Mouse (Mus musculus) heart, postnatal 25 days (tissue): ENCODE data around the gene Ppip5k1. TPM values are rescaled to one million over a fixed set of nuclear protein-coding genes. Genes with fewer than 3 reads are reported as not detected.
A peak's percentile ranks its signal among the peaks of the same experiment; 100 is the strongest.
"Not testable (repeated sequence)": the region's sequence is repeated elsewhere in the genome, so short reads cannot be mapped to it uniquely, and the experiment has no call there.

Experiments used
- DNase-seq: peaks from one replicate; pipeline ENCODE4 v3.0.0; 2022; ENCODE audit warnings: low spot score
- intact Hi-C: fragments of 180-260 bp; cut with DNase I; formaldehyde crosslinking; loops from one replicate; pipeline ENCODE4 v1.15.1; 2025
- total RNA-seq, 2 experiments: library from RNA; stranded (reverse); gene quantifications; 2 replicates each; pipeline ENCODE4 v1.2.3; 2021

Gene Ppip5k1
- 10 to 100 TPM; 48.0 to 50.5 TPM for total RNA-seq

DNA sequence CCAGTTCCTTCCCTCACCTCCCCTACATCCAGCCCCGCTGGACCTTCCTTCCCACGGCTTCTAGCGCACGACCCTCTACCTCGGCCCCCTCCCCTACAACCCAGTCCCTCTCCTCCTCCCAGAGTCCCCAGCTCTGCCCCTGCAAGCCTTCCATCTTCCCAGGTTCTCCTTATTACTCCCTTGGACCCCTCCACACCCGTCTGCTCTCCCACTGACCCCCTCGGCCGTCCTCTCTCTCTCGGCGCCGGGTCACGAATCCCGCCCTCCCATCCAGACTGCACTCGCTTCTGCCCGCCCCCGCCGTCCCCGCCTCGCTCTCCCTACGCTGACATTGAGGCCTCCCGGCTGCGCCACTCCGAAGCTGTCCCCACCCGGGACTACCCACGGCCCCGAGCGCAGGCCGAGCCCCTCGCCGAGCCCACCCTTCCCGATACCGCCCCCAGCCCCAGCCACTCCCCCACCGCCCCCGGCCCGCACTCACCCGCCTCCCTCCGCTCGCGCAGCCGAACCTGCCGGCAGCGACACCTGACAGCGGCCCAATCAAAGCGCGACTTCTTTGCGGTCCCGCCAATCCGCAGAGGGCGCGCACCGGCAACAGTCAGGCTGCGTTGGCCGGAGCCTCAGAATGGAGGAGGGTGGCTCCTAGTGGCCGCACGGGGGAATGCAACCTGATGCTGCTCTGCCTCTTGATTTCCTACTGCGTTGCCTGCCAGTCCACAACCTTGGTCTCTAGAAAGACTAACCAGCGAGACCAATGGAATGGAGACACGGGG is at the start of gene Ppip5k1:
Gene Ppip5k1 (minus strand): TSS at position 577 of the 773 bp plus-strand sequence.
- intact Hi-C loops = loop anchor here (2.0 to 5.0 kb wide), 2 partner anchors 84 to 183 kb away; partner anchors contain the start of genes Trp53bp1, Tubgcp4 and Zscan29
- peak; percentile 94 for DNase-seq

DNA sequence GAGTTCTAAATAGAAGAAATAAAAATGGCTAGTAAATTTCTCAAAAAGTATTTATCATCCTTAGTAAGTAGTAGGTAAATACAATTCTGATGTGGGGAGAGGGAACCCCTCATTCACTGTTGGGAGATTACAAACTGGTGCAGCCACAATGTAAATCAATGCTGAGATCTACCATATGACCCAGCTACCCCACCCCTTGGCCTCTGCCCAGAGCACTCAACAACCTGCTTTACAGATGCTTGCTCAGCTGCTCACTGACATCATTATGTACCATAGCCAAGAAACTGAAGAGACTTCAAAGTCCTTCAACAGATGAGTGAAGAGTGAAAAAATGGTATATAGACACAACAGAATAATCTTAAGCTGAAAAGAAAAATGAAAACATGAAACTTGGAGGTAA is 48.1 kb upstream of the Ppip5k1 start:
- intact Hi-C loops = no loop called here

DNA sequence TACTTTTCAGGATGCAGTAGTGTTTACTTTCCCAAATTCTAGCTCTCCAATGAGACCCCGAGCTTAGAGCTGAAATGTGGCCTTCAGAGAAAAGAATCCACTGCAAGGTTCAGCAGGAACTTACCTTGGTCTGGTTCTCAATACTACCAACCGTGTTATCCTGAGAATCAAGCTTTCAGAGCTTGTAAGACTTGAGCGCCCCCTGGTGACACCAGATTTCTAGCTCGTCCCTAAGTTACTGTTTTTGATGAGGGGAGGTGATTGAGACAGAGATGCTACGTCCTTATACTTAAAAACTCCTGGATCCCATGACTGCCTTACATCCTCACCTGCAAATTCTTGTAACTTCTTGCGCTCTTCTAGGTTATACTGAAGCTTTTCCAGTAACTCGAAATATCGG is 41.4 kb upstream of the Ppip5k1 start:
- intact Hi-C loops = loop anchor here (10.0 kb wide), 1 partner anchor 352 kb away; no protein-coding TSS in a partner anchor
- no peak for DNase-seq

More for the DNA sequence above, 48.1 kb upstream of the Ppip5k1 start:
- no peak for DNase-seq

DNA sequence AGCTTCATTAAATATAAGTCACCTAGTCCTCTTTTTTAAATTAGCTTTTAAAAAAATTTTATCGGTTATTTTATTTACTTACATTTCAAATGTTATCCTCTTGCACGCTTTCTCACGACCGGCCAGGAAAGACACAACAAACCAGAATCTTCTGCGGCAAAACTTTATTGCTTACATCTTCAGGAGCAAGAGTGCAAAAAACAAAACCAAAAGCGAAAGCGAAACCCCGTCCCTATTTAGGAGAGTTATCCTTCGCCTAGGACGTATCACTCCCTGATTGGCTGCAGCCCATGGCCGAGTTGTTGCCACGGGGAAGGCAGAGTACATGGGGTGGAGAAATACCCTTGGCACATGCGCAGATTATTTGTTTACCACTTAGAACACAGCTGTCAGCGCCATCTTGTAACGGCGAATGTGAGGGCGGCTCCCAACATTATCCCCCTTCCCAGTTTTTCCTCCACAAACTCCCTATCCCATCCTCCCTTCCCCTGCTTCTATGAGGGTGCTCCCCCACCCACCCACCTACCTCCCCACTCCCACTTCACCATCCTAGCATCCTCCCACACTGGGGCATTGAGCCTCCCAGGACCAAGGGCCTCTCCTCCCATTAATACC is 31.9 kb upstream of the Ppip5k1 start, which contains the start of gene Strc:
Gene Strc (minus strand): TSS at position 208 of the 615 bp plus-strand sequence.
- intact Hi-C loops, DNase-seq: not testable (repeated sequence)

DNA sequence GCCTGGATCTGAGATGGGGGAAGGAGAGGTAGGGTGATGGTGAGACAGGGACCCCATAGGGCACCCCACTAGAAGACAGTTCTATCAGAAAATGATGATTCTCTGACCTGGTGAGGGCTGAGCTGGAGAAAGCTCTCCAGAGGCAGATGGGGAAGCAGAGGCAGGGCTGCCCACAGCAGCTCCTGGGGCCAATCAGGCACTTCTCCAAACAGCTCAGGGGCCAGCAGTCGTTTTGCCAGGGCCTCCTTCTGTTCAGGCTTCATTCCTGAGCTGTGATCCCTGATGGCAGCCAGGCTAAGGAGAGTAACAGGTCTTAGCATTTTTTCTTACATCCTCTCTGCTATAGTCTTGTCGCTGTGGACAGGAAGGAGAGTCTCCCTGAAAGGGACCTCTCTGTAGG is 19.6 kb upstream of the Ppip5k1 start:
- no peak for DNase-seq
- intact Hi-C loops = no loop called here

DNA sequence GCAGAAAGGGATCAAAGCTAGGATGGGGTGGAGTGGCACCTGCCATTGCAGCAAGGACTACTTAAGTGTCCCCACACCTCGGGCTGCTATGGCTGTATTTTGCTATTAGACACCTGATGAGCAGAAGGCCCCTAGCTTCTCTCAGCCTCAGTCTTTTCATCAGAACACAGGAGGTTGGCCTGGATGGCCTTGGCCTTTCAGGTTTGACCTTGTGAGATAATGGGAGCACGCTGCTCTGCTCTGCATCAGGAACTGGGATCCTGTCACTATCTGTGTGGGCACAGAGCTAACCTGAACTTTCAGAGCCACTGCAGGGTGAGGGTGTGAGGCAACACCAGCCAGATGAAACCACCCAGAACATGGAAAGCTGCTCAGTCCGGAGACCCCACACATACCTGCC is 17.1 kb upstream of the Ppip5k1 start:
- no peak for DNase-seq
- intact Hi-C loops = no loop called here

DNA sequence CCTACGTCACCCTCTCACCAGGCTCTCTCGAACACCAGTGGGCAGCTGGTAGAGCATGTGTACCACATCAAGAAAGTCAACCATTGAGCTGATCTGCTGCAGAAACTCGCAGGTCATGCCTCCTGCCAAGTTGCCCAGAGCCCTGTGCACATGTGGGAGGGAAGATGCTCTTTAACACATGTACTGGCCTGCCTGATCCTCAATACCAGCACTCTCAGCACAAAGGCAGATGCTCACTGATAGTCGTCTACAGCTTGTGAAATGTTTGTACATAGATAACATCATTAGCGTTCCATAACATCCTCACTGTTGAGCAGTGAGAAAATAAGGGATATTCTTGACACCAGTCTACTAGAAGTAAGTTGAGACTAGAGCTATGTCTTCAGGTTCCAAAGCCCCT is 15.7 kb upstream of the Ppip5k1 start:
- intact Hi-C loops = no loop called here
- no peak for DNase-seq

DNA sequence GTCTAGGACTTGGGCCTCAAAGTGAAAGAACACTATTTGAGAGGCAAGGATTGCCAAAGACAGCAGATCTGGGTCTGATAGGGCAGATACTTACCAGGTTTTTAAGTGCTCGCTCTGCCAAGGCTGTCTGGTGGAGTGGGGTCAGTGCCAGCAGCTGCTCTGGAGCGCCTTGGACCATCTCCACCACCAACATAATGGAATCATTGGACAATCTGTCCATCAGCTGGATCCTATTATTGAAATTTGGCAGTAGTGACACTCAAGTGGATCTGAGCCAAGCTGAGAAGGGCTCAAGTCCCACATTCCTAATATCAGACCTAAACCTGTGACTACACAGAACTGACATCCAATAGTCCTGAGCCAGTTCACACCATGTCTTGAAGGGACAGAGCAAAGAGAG is 13.6 kb upstream of the Ppip5k1 start:
- intact Hi-C loops = no loop called here
- no peak for DNase-seq

DNA sequence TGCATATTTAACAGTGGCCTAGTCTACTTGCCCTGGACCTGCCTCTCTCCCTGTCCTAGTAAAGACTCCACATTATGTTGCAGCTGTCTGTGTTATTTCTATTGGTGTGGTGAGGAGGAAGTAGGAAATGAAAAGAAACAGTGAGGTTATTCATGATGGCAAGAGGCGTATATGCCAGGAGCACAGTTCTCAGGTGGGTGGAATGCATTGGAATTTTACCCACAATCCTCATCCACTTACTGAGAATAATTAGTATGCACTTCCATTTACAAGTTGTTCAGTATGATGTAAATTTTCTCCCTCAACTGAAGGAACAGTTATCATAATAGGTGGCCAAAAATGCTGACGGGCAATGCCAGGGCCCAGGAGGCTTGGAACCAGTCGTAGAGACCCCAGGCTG is 8.5 kb upstream of the Ppip5k1 start:
- intact Hi-C loops = no loop called here
- no peak for DNase-seq

DNA sequence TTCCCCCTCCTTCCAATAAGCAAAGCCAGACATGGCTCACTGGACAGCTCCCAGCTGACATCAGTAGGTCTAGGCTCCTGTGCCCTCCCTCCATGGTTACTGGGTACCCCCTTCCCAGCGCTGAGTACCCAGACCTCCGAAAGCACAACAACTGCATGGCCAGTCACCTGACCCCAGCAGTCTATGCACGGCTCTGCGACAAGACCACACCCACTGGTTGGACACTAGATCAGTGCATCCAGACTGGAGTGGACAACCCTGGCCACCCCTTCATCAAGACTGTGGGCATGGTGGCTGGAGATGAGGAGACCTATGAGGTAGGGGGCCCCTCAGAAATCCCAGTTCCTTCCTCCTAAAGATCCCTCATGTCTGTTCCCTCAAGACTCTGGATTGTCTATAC is 4.3 kb upstream of the Ppip5k1 start:
- intact Hi-C loops = loop anchor here (5.0 kb wide), 1 partner anchor 187 kb away; the partner anchor contains the start of genes Tubgcp4 and Zscan29
- no peak for DNase-seq

DNA sequence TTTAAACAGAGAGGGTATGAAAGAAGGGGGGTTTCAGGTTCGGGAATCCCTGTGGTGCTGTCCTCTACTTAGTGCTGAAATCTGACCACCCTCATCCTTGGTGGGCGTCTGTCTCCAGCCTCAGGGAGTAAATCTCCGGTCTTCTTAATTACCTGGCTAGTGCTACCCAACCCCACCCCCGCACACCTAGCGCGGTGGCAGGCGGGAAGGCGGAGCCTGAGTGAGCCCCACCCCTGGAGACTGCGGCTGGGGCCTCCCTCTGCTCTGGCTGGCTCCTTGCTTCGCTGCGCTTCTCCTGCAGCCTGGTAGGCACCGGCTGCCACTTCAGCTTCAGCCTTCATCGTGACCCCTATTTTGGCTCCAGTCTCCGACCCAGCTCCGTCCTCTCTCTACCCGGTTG is 3.2 kb upstream of the Ppip5k1 start:
- no peak for DNase-seq
- intact Hi-C loops = loop anchor here (5.0 kb wide), 1 partner anchor 186 kb away; the partner anchor contains the start of genes Tubgcp4 and Zscan29

DNA sequence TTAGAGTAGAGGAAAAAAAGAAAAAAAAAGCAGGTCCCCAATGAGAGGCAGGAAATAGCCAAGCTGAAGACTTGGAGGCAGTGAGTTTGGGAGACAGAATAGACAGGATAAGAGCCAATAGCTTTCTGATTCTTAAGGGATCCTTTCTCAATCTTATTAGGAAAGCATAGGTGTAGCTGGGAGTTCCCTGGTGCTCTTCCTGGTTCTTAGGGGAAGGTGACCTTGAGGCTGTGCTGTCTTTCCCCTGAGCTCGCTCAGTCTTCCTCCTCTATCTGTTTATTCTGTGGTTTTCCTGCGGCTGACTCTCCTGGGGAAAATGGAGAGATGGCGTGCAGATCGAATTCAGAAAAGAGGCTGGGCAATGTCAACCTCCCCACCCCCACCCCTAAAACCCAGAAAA is 2.8 kb upstream of the Ppip5k1 start:
- intact Hi-C loops = loop anchor here (5.0 kb wide), 1 partner anchor 186 kb away; the partner anchor contains the start of genes Tubgcp4 and Zscan29
- no peak for DNase-seq

DNA sequence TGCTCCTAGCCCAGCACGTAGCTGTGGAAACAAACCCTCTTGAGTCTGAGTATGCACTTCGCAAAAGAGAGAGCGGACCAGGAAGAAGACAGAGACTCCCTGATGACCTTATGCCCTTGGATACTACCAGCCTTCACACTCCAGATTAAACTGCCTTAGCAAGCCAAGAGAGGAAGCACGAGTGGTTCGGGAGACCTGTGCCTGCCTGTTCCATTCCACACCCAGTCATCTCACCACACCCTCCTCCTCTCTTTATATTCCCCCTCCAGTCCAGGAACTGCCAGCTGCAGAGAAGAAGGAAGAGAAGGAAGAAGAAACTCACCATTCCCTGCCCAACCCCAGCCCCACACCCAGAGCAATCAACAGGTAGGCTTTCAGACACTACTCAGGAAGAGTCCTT is 2.3 kb upstream of the Ppip5k1 start, which contains the start of gene Ckmt1:
Gene Ckmt1 (plus strand): TSS at position 221 of the 400 bp plus-strand sequence.
- intact Hi-C loops = loop anchor here (5.0 kb wide), 1 partner anchor 185 kb away; the partner anchor contains the start of genes Tubgcp4 and Zscan29

DNA sequence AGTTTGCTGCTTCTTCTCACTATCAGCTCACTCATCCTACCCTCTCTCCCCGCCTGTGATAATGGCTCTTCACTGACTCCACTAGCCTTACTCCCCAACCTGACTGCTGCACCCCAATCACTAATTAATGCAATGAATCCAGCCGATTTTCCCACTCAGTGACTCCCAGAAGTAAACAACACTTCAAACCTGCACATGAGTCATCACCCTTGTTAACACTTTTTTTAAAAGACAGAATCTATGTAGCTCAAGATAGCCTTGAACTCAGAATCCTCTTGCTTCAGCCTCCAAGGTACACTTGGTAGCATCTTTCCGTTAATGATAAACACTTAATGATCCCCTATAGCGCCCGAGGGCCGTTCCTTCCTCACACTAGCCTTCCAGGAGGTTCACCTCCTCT is 818 bp downstream of the Ppip5k1 start:
- intact Hi-C loops = loop anchor here (2.0 kb wide), 1 partner anchor 84 kb away; the partner anchor contains the start of gene Trp53bp1
- DNase-seq = no peak

More for the DNA sequence above, 2.3 kb upstream of the Ppip5k1 start, which contains the start of gene Ckmt1:
- no peak for DNase-seq

DNA sequence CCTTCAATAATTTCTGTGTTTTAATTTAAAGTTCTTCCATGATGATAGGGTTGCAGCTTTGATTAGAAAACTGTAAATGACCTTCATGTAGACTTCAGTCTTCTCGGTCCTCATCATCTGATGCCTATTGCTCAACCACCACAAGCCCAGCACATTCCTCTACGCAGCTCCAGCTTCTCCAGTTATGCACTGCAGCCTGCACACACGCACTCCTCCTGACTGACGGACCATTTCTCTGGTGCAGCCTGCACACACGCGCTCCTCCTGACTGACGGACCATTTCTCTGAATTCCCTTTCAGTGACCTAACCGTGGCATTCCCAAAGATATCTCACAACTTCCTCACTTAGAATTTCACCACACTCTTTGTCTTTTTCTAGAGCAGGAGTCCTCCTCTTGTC is 2.0 kb downstream of the Ppip5k1 start:
- no peak for DNase-seq
- intact Hi-C loops = no loop called here

DNA sequence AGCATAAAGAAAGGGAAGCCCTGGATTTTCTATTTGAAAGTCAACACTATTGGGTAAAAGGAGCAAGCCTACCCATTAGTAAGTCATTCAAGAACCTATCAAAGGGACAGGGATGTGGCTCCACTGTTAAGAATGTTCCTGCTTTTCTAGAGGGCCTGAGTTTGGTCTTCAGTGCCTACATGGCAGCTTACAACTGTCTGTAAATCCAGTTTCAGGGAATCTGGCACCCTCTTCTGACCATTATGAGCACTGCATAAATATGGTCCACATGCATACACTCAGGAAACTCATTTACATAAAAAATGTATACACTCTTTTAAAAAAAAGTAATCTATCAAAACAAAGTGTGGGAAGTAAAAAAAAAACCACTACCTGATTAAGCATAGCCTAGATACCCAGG is 16.1 kb downstream of the Ppip5k1 start:
- intact Hi-C loops = no loop called here
- no peak for DNase-seq

DNA sequence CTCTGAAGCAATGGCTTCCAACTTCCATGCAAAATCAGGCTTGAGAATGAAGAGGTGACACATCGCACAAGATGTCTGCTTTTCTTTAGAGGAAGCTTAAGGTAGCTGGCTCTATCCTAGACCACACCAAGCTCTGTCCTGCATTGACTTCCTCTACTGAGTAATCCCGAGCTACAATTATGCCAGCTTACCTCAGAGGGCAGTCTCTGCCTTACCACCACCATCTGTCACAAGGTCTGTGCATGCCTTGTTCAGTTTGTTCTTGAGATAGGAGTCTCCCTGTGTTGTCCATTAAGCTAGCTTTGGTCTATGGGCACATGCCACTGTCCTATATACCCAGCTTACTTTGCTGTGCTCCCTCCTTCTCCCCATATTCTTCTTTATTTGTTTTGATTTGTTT is 25.7 kb downstream of the Ppip5k1 start:
- intact Hi-C loops = no loop called here
- no peak for DNase-seq

DNA sequence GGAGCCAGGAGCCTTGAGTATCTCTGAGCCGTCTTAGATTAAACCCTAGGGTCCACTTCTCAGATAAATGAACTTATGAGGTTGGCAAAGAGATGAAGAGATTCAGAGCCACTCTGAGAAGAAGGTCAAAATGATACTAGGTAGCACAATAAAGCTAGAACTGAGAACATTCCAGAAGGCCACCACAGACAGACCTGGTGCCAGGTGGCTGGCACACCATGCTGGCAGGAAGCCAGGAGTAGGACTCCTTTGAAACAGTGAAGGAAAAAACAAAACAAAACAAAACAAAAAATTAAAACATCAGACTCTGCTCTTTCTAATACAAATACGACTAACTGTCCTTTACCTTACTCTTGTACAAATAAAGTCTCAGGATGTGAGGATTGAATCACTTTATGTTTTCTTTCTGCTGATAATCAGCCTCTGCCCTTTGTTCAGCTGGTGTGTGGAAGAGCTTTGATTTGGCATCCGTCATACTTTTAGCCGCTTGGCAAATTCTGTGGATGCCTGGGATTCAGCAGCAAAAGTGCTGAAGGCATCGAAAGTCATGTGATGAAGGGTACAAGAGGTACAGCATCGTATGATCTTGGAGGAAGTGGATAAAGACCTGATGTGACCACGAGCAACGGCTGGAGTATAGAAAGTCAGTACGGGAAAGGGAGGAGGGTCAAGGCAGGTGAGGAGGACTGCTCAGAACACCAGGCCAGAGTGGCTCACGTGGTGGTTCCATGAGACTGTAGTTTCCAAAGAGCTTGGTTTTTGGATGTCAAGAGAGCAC is 31.3 kb downstream of the Ppip5k1 start:
- DNase-seq = no peak
- intact Hi-C loops = no loop called here

DNA sequence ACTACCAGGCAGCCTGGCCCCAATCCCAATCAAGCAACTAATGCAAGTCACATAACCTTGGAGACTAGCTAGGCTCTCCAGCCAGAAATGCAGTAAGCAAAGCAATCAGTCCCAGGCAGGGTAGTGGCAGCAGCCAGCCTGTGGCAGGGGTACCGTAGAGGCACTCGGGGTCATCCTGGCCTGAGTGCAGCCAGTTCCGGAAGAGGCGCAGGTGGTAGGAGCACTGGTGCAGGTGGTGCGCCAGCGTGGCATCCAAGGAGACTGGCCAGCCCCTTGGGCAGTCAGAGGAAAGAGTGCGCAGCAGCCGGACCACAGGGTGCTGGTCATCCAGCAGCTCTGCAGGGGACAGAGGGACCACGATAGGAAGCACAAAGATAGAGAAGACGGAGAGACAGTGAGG is 32.2 kb downstream of the Ppip5k1 start:
- intact Hi-C loops = no loop called here
- DNase-seq = no peak

DNA sequence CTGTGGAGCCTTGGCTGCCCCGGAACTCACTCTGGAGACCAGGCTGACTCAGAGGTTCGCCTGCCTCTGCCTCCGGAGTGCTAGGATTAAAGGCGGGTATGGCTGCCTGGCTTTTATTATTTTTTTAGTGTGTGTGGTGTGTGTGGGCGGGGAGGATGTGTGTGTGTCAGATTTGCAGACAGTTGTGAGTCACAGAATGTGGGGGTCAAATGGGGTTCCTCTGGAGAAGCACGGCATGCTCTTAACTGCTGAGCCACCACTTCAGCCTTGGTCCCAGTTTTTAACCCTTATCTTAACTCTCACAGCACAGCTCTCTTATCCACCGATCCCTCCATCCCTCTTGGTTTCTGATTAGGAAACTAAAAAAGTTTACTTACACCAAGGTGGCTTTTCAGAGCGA is 38.9 kb downstream of the Ppip5k1 start:
- no peak for DNase-seq
- intact Hi-C loops = no loop called here
